Mouse (Mus musculus) spleen, postnatal 4 days (tissue): ENCODE results near the gene Gm14692.
"Not testable (repeated sequence)": the region's sequence is repeated elsewhere in the genome, so short reads cannot be mapped to it uniquely, and the experiment has no call there.

Source experiments
- DNase-seq, 2 experiments: peaks; one replicate each; pipeline ENCODE4 v3.0.0; 2022; ENCODE audit warnings: low spot score in 2 of 2

Gm14692 gene

GRCm38 (mm10) chrX:67695398-67695797, at the start of gene Gm14692:
TSS of gene Gm14692 (plus strand) at chrX:67695698.
- DNase-seq, result not testable (repeated sequence)

GRCm38 (mm10) chrX:67693462-67693861, 2.0 kb upstream of the Gm14692 start, which contains the start of gene Gm1140:
TSS of gene Gm1140 (minus strand) at chrX:67693562.
- DNase-seq, result not testable (repeated sequence)
